Mouse (Mus musculus): Measurements from ENCODE around the gene Coq2. TPM values are rescaled to one million over a fixed set of nuclear protein-coding genes. Genes with fewer than 3 reads are reported as not detected.

Coq2 gene
- polyA plus RNA-seq, 1 experiment: 57.3 TPM

- no peak overlapping the region for H3K27ac ChIP-seq (ENCODE audit: insufficient read depth, low read length)
- no peak for TF ChIP-seq POLR2A (IDR thresholded peaks at IDR 0.05; ENCODE audit: insufficient read depth, low read length)
- no peak for TF ChIP-seq CTCF (IDR thresholded peaks at IDR 0.05; ENCODE audit: low read depth, low read length)
- no peak for TF ChIP-seq EP300 (IDR thresholded peaks at IDR 0.05; ENCODE audit: insufficient read depth, low read depth, low read length)
- H3K9ac ChIP-seq (ENCODE audit: low read depth, poor library complexity, severe bottlenecking): no peak overlapping the region
- no peaks in the 10 kb centered on the region for H3K36me3 ChIP-seq (ENCODE audit: control insufficient read depth, insufficient read depth, low read length, poor library complexity, severe bottlenecking)
- no peaks in the 10 kb centered on the region for H3K9me3 ChIP-seq (replicated peaks; ENCODE audit: control insufficient read depth, insufficient read depth, low read length, poor library complexity, severe bottlenecking)
- H3K4me3 ChIP-seq (ENCODE audit: low read depth, low read length): no peak overlapping the region
- H3K4me1 ChIP-seq (ENCODE audit: control insufficient read depth, insufficient read depth, low read length): no peaks in the 10 kb centered on the region
- no peaks in the 10 kb centered on the region for H3K27me3 ChIP-seq (ENCODE audit: control insufficient read depth, insufficient read depth, low read length, poor library complexity, severe bottlenecking)
Observed at GRCm38 (mm10) chr5:100709035-100709434, 34.1 kb upstream of the Coq2 start.

DNA sequence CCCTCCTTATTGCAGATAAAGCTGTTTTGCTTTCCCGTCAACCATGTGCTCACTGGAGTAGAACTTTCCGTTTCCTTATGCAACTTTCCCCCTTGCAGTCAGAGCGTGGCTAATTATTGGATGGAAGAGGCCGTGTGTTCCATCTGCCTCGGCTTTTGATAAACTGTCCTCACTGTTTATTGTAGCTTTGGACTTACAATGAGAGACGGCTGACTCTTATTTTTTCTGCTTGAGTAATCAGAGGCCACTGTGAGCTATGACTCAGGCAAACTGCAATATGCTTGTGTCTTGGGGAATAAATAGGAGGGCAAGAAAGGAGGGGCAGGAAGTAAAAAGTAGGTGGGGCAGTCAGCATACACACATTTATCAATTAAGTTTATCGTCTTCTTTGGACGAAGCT, 31.7 kb upstream of the Coq2 start:
- H3K9ac ChIP-seq (ENCODE audit: low read depth, poor library complexity, severe bottlenecking): no peak overlapping the region
- no peak for TF ChIP-seq CTCF (IDR thresholded peaks at IDR 0.05; ENCODE audit: low read depth, low read length)
- TF ChIP-seq EP300 (IDR thresholded peaks at IDR 0.05; ENCODE audit: insufficient read depth, low read depth, low read length): no peak
- no peak for TF ChIP-seq POLR2A (IDR thresholded peaks at IDR 0.05; ENCODE audit: insufficient read depth, low read length)
- no peaks in the 10 kb centered on the region for H3K36me3 ChIP-seq (ENCODE audit: control insufficient read depth, insufficient read depth, low read length, poor library complexity, severe bottlenecking)
- H3K27me3 ChIP-seq (ENCODE audit: control insufficient read depth, insufficient read depth, low read length, poor library complexity, severe bottlenecking): no peaks in the 10 kb centered on the region
- H3K4me1 ChIP-seq (ENCODE audit: control insufficient read depth, insufficient read depth, low read length): no peaks in the 10 kb centered on the region
- no peaks in the 10 kb centered on the region for H3K9me3 ChIP-seq (replicated peaks; ENCODE audit: control insufficient read depth, insufficient read depth, low read length, poor library complexity, severe bottlenecking)
- H3K27ac ChIP-seq (ENCODE audit: insufficient read depth, low read length): no peak overlapping the region
- H3K4me3 ChIP-seq (ENCODE audit: low read depth, low read length): no peak overlapping the region

GRCm38 (mm10) chr5:100704272-100704671, 29.3 kb upstream of the Coq2 start:
- Histone ChIP-seq H3K36me3 (ENCODE audit: control insufficient read depth, insufficient read depth, low read length, poor library complexity, severe bottlenecking) (no peaks in the 10 kb centered on the region), H3K27ac (ENCODE audit: insufficient read depth, low read length) (no peak overlapping the region), H3K9ac (ENCODE audit: low read depth, poor library complexity, severe bottlenecking) (no peak overlapping the region), H3K4me1 (ENCODE audit: control insufficient read depth, insufficient read depth, low read length) (peaks cover 3% of the 10 kb centered on the region), H3K4me3 (ENCODE audit: low read depth, low read length) (no peak overlapping the region), H3K27me3 (ENCODE audit: control insufficient read depth, insufficient read depth, low read length, poor library complexity, severe bottlenecking) (no peaks in the 10 kb centered on the region), H3K9me3 (replicated peaks; ENCODE audit: control insufficient read depth, insufficient read depth, low read length, poor library complexity, severe bottlenecking) (no peaks in the 10 kb centered on the region)
- TF ChIP-seq CTCF (IDR thresholded peaks at IDR 0.05; ENCODE audit: low read depth, low read length) (peak; percentile 23), POLR2A (IDR thresholded peaks at IDR 0.05; ENCODE audit: insufficient read depth, low read length) (no peak)

DNA sequence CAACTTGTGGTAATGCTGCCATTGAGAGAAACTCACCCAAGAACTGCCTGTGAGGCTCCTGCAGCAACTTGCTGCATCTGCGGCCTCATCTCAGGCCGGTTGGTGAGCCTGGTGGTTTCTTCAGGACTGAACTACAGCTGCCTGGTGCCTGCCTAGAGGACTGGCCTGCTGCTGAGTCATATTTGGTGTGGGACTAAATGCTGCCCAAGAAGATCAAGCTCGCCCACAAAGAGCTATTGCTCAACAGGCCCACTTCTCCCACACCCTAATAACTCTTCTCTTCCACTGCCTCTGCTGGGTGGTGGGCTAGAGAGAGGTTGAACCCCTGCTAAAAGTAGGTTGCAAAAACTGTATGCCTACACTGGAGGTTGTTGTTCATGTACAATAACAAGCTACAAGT, 27.4 kb upstream of the Coq2 start:
- Histone ChIP-seq H3K4me1 (ENCODE audit: control insufficient read depth, insufficient read depth, low read length) (peaks cover 3% of the 10 kb centered on the region), H3K27ac (ENCODE audit: insufficient read depth, low read length) (no peak overlapping the region), H3K36me3 (ENCODE audit: control insufficient read depth, insufficient read depth, low read length, poor library complexity, severe bottlenecking) (no peaks in the 10 kb centered on the region), H3K4me3 (ENCODE audit: low read depth, low read length) (no peak overlapping the region), H3K9me3 (replicated peaks; ENCODE audit: control insufficient read depth, insufficient read depth, low read length, poor library complexity, severe bottlenecking) (no peaks in the 10 kb centered on the region), H3K9ac (ENCODE audit: low read depth, poor library complexity, severe bottlenecking) (no peak overlapping the region), H3K27me3 (ENCODE audit: control insufficient read depth, insufficient read depth, low read length, poor library complexity, severe bottlenecking) (no peaks in the 10 kb centered on the region)
- TF ChIP-seq EP300 (IDR thresholded peaks at IDR 0.05; ENCODE audit: insufficient read depth, low read depth, low read length): no peak
- no peak for TF ChIP-seq POLR2A (IDR thresholded peaks at IDR 0.05; ENCODE audit: insufficient read depth, low read length)
- TF ChIP-seq CTCF (IDR thresholded peaks at IDR 0.05; ENCODE audit: low read depth, low read length): no peak

- no peak overlapping the region for H3K4me3 ChIP-seq (ENCODE audit: low read depth, low read length)
- H3K36me3 ChIP-seq (ENCODE audit: control insufficient read depth, insufficient read depth, low read length, poor library complexity, severe bottlenecking): no peaks in the 10 kb centered on the region
- H3K9ac ChIP-seq (ENCODE audit: low read depth, poor library complexity, severe bottlenecking): no peak overlapping the region
- TF ChIP-seq POLR2A (IDR thresholded peaks at IDR 0.05; ENCODE audit: insufficient read depth, low read length) (no peak), EP300 (IDR thresholded peaks at IDR 0.05; ENCODE audit: insufficient read depth, low read depth, low read length) (no peak), CTCF (IDR thresholded peaks at IDR 0.05; ENCODE audit: low read depth, low read length) (no peak)
- H3K27me3 ChIP-seq (ENCODE audit: control insufficient read depth, insufficient read depth, low read length, poor library complexity, severe bottlenecking): no peaks in the 10 kb centered on the region
- H3K27ac ChIP-seq (ENCODE audit: insufficient read depth, low read length): no peak overlapping the region
- no peaks in the 10 kb centered on the region; the same call in 1 of the 2 replicates for H3K9me3 ChIP-seq (replicated peaks; ENCODE audit: control insufficient read depth, insufficient read depth, low read length, poor library complexity, severe bottlenecking)
- peaks cover 3% of the 10 kb centered on the region for H3K4me1 ChIP-seq (ENCODE audit: control insufficient read depth, insufficient read depth, low read length)
Observed at GRCm38 (mm10) chr5:100700861-100701620, 26.1 kb upstream of the Coq2 start.

DNA sequence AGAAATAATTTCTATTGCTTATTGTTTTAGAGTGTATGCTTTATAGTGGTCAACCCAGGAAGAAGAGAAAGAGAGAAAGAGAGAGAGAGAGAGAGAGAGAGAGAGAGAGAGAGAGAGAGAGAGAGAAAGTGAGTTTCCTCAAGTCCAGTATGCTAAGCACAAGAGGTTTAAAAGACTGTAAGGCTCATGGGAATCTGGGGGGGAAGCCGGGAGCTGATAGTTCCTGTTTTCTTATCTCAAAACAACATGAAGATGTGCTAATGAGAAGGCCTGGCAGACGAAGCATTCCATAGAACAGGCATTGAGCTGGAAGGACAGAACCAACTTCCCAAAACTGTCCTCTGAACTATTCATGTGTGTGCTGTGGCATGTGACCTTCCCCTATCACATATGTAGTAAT, 22.9 kb upstream of the Coq2 start:
- Histone ChIP-seq H3K27me3 (ENCODE audit: control insufficient read depth, insufficient read depth, low read length, poor library complexity, severe bottlenecking) (no peaks in the 10 kb centered on the region), H3K27ac (ENCODE audit: insufficient read depth, low read length) (no peak overlapping the region), H3K4me1 (ENCODE audit: control insufficient read depth, insufficient read depth, low read length) (peaks cover 3% of the 10 kb centered on the region), H3K36me3 (ENCODE audit: control insufficient read depth, insufficient read depth, low read length, poor library complexity, severe bottlenecking) (no peaks in the 10 kb centered on the region), H3K9ac (ENCODE audit: low read depth, poor library complexity, severe bottlenecking) (no peak overlapping the region), H3K4me3 (ENCODE audit: low read depth, low read length) (no peak overlapping the region), H3K9me3 (replicated peaks; ENCODE audit: control insufficient read depth, insufficient read depth, low read length, poor library complexity, severe bottlenecking) (no peaks in the 10 kb centered on the region; the same call in 1 of the 2 replicates)
- TF ChIP-seq EP300 (IDR thresholded peaks at IDR 0.05; ENCODE audit: insufficient read depth, low read depth, low read length) (no peak), POLR2A (IDR thresholded peaks at IDR 0.05; ENCODE audit: insufficient read depth, low read length) (no peak), CTCF (IDR thresholded peaks at IDR 0.05; ENCODE audit: low read depth, low read length) (no peak)

Measured in ES-Bruce4 (cell line).